Mouse (Mus musculus) embryonic facial prominence, embryonic 11.5 days (tissue): ENCODE data around the gene Fibcd1. TPM values are rescaled to one million over a fixed set of nuclear protein-coding genes. Genes with fewer than 3 reads are reported as not detected.

ENCODE experiments used
- ATAC-seq: fragments of 200-750 bp; cut with Nextera tagmentation; replicated peaks from 2 replicates; pipeline ENCODE4 v1.8.0; 2017; ENCODE audit warnings: low read depth; ENCODE audit not compliant: insufficient number of reproducible peaks, low FRiP score, low TSS enrichment
- DNase-seq: peaks from one replicate; pipeline ENCODE4 v3.0.0-alpha.2; 2015; ENCODE audit warnings: low spot score
- H3K27ac ChIP-seq: fragments of 300-500 bp; sonication (generic); replicated peaks from 2 replicates; pipeline ENCODE4 v1.5.1; 2014; ENCODE audit warnings: mild to moderate bottlenecking, low read depth, low read length, control low read depth
- H3K27me3 ChIP-seq: fragments of 300-500 bp; sonication (generic); 2 replicates; pipeline ENCODE4 v1.6.1; 2014; ENCODE audit warnings: mild to moderate bottlenecking, low read length, moderate library complexity, mixed read lengths; ENCODE audit not compliant: control insufficient read depth, insufficient read depth
- H3K36me3 ChIP-seq: fragments of 300-500 bp; sonication (generic); replicated peaks from 2 replicates; pipeline ENCODE4 v1.6.1; 2014; ENCODE audit warnings: low read depth, mild to moderate bottlenecking, low read length, moderate library complexity, mixed read lengths; ENCODE audit not compliant: control insufficient read depth, insufficient read depth
- H3K4me1 ChIP-seq: fragments of 300-500 bp; sonication (generic); 2 replicates; pipeline ENCODE4 v1.6.1; 2014; ENCODE audit warnings: low read length, mixed read lengths; ENCODE audit not compliant: control insufficient read depth, insufficient read depth
- H3K4me2 ChIP-seq: fragments of 300-500 bp; sonication (generic); 2 replicates; pipeline ENCODE4 v1.6.1; 2014; ENCODE audit warnings: low read depth, mild to moderate bottlenecking, control low read depth, low read length, moderate library complexity
- H3K4me3 ChIP-seq: fragments of 300-500 bp; sonication (generic); 2 replicates; pipeline ENCODE4 v1.5.1; 2014; ENCODE audit warnings: low read depth, low read length, control low read depth
- H3K9ac ChIP-seq: fragments of 300-500 bp; sonication (generic); replicated peaks from 2 replicates; pipeline ENCODE4 v1.6.1; 2014; ENCODE audit warnings: mild to moderate bottlenecking, control low read depth, low read length
- H3K9me3 ChIP-seq: fragments of 300-500 bp; sonication (generic); replicated peaks from 2 replicates; pipeline ENCODE4 v1.6.1; 2016; ENCODE audit warnings: mild to moderate bottlenecking, low read length, inconsistent platforms, mixed read lengths; ENCODE audit not compliant: control insufficient read depth
- WGBS: fragments of 180-500 bp; shearing (Covaris S2); extraction: QIAGEN DNeasy Blood & Tissue Kit; methylation state at CpG from one replicate; pipeline ENCODE4 v1.1.7; 2014; 5-methylcytosine and 5-hydroxymethylcytosine counted together
- polyA plus RNA-seq: library from polyadenylated mRNA; unstranded; fragments of >200 nt; fragmentation: Nextera tagmentation; extraction: Ambion mirVana; gene quantifications from 2 replicates; pipeline ENCODE4 v1.2.1, GENCODE M21; 2014

Fibcd1 gene
- polyA plus RNA-seq, 1 experiment from 2014 or later: 0.11 TPM

- Histone ChIP-seq H3K27ac (no peak overlapping the region), H3K27me3 (no peaks in the 10 kb centered on the region), H3K9ac (no peak overlapping the region), H3K4me2 (no peak overlapping the region), H3K36me3 (no peaks in the 10 kb centered on the region), H3K4me1 (peaks cover 2% of the 10 kb centered on the region; the same call in 1 of the 2 replicates), H3K9me3 (no peaks in the 10 kb centered on the region), H3K4me3 (no peak overlapping the region)
- ATAC-seq: no peak; the same call in 1 of the 2 replicates
- 26% methylated on average over 5 of the region's 5 CpGs for WGBS
- peak; percentile 74 for DNase-seq
These were observed 30.4 kb downstream of the Fibcd1 start for GRCm38 (mm10) chr2:31815367-31815766.

- H3K36me3 ChIP-seq: no peaks in the 10 kb centered on the region
- DNase-seq (no peak), ATAC-seq (no peak)
- H3K9ac ChIP-seq: no peak overlapping the region
- H3K4me3 ChIP-seq: no peak overlapping the region
- H3K4me1 ChIP-seq: peaks cover 8% of the 10 kb centered on the region; the same call in 1 of the 2 replicates
- no peaks in the 10 kb centered on the region for H3K9me3 ChIP-seq
- H3K4me2 ChIP-seq: no peak overlapping the region
- H3K27ac ChIP-seq: no peak overlapping the region
- H3K27me3 ChIP-seq: no peaks in the 10 kb centered on the region
- WGBS: 76% methylated on average over 7 of the region's 7 CpGs
These were observed 31.1 kb downstream of the Fibcd1 start for GRCm38 (mm10) chr2:31814699-31815098.

- no peak overlapping the region for H3K4me3 ChIP-seq
- peaks cover 12% of the 10 kb centered on the region for H3K4me1 ChIP-seq
- H3K27ac ChIP-seq: no peak overlapping the region
- 88% methylated on average over 4 of the region's 4 CpGs for whole genome bisulfite sequencing
- no peaks in the 10 kb centered on the region for H3K9me3 ChIP-seq
- no peaks in the 10 kb centered on the region for H3K27me3 ChIP-seq
- ATAC-seq (no peak), DNase-seq (no peak)
- H3K36me3 ChIP-seq: no peaks in the 10 kb centered on the region
- no peak overlapping the region for H3K4me2 ChIP-seq
- no peak overlapping the region for H3K9ac ChIP-seq
These were observed 32.2 kb downstream of the Fibcd1 start for GRCm38 (mm10) chr2:31813641-31814040.

- 87% methylated on average over 14 of the region's 14 CpGs for WGBS
- Histone ChIP-seq H3K27ac (no peak overlapping the region), H3K9ac (no peak overlapping the region), H3K9me3 (no peaks in the 10 kb centered on the region), H3K36me3 (no peaks in the 10 kb centered on the region), H3K27me3 (no peaks in the 10 kb centered on the region), H3K4me3 (no peak overlapping the region), H3K4me1 (peaks cover 13% of the 10 kb centered on the region), H3K4me2 (no peak overlapping the region)
- DNase-seq: no peak
- ATAC-seq: no peak
These were observed 34.5 kb downstream of the Fibcd1 start for GRCm38 (mm10) chr2:31811086-31811958.

GRCm38 (mm10) chr2:31810444-31810843 is 35.4 kb downstream of the Fibcd1 start, which contains the start of gene Qrfp:
Gene Qrfp, minus strand, starts transcription at chr2:31810580.
- no peak within 1 kb of the TSS for H3K27ac ChIP-seq

GRCm38 (mm10) chr2:31809358-31809740 is 36.5 kb downstream of the Fibcd1 start:
- no peaks in the 10 kb centered on the region for H3K9me3 ChIP-seq
- H3K36me3 ChIP-seq: no peaks in the 10 kb centered on the region; the same call in 1 of the 2 replicates
- DNase-seq (no peak), ATAC-seq (no peak)
- no peak overlapping the region for H3K9ac ChIP-seq
- WGBS: 43% methylated on average over 2 of the region's 2 CpGs
- H3K4me2 ChIP-seq: no peak overlapping the region
- no peaks in the 10 kb centered on the region for H3K27me3 ChIP-seq
- peaks cover 15% of the 10 kb centered on the region for H3K4me1 ChIP-seq
- H3K27ac ChIP-seq: no peak overlapping the region
- H3K4me3 ChIP-seq: no peak overlapping the region

More at GRCm38 (mm10) chr2:31810444-31810843, 35.4 kb downstream of the Fibcd1 start, which contains the start of gene Qrfp:
- DNase-seq (peak; percentile 15), ATAC-seq (no peak)
- no peaks in the 10 kb centered on the region for H3K36me3 ChIP-seq
- no peak within 1 kb of the TSS for H3K4me2 ChIP-seq
- peaks cover 14% of the 10 kb centered on the region for H3K4me1 ChIP-seq
- no peak within 1 kb of the TSS; the same call in 1 of the 2 replicates for H3K9ac ChIP-seq
- no peaks in the 10 kb centered on the region for H3K27me3 ChIP-seq
- H3K4me3 ChIP-seq: peak within 1 kb of the TSS; percentile 5; the same call in 1 of the 2 replicates
- 31% methylated on average over 12 of the region's 12 CpGs for WGBS
- no peaks in the 10 kb centered on the region for H3K9me3 ChIP-seq

- DNase-seq (no peak), ATAC-seq (no peak)
- Histone ChIP-seq H3K4me3 (no peak overlapping the region), H3K9ac (no peak overlapping the region), H3K27me3 (no peaks in the 10 kb centered on the region), H3K36me3 (peaks cover 5% of the 10 kb centered on the region), H3K27ac (no peak overlapping the region), H3K4me2 (no peak overlapping the region), H3K4me1 (peaks cover 15% of the 10 kb centered on the region), H3K9me3 (no peaks in the 10 kb centered on the region)
- 24% methylated on average over 28 of the region's 28 CpGs for WGBS
These were observed 37.1 kb downstream of the Fibcd1 start for GRCm38 (mm10) chr2:31808410-31809357.
